Mouse (Mus musculus) MEL (cell line): ENCODE data around the gene Kdm6b. TPM values are rescaled to one million over a fixed set of nuclear protein-coding genes. Genes with fewer than 3 reads are reported as not detected.
A peak's percentile ranks its signal among the peaks of the same experiment; 100 is the strongest.

Source experiments
- DNase-seq: peaks from one replicate; pipeline ENCODE4 v3.0.0; 2011; ENCODE audit warnings: low read depth, low spot score
- H3K27ac ChIP-seq: 2 replicates; pipeline ENCODE4 v1.5.1; 2012; ENCODE audit warnings: low read depth, mild to moderate bottlenecking, control low read depth, low read length, moderate library complexity; ENCODE audit not compliant: control insufficient read depth
- H3K27me3 ChIP-seq, 2 experiments: fragments of 150-350 bp in 1 of 2; sonication (generic) in 1 of 2; 2 replicates each; pipeline ENCODE4 v1.6.1; 2012; ENCODE audit warnings: low read length in 2 of 2, mild to moderate bottlenecking in 2 of 2, improper control_type of control experiment in 1 of 2, moderate library complexity in 1 of 2; ENCODE audit not compliant: insufficient read depth in 2 of 2, control insufficient read depth in 1 of 2
- H3K36me3 ChIP-seq, 2 experiments: 2 replicates each; pipeline ENCODE4 v1.6.1; 2012 to 2014; ENCODE audit warnings: low read length in 2 of 2, improper control_type of control experiment in 1 of 2, inconsistent platforms in 1 of 2, mild to moderate bottlenecking in 1 of 2; ENCODE audit not compliant: insufficient read depth in 2 of 2, control insufficient read depth in 1 of 2
- H3K4me1 ChIP-seq, 2 experiments: fragments of 150-350 bp in 1 of 2; sonication (generic) in 1 of 2; 2 replicates each; pipeline ENCODE4 v1.6.1; 2012; ENCODE audit warnings: low read length in 2 of 2, improper control_type of control experiment in 1 of 2, mild to moderate bottlenecking in 1 of 2; ENCODE audit not compliant: insufficient read depth in 2 of 2, control insufficient read depth in 1 of 2
- H3K4me3 ChIP-seq, 2 experiments: fragments of 150-350 bp in 1 of 2; sonication (generic) in 1 of 2; 2 replicates each; pipeline ENCODE4 v1.5.1; 2012; ENCODE audit warnings: low read depth in 2 of 2, low read length in 2 of 2, mild to moderate bottlenecking in 2 of 2, moderate library complexity in 2 of 2, control low read depth in 1 of 2, improper control_type of control experiment in 1 of 2; ENCODE audit not compliant: control insufficient read depth in 1 of 2, insufficient read depth in 1 of 2
- H3K79me2 ChIP-seq: 2 replicates; pipeline ENCODE4 v1.6.1; 2012; ENCODE audit warnings: mild to moderate bottlenecking, low read length, moderate library complexity; ENCODE audit not compliant: control insufficient read depth, poor library complexity, insufficient read depth
- H3K9ac ChIP-seq: 2 replicates; pipeline ENCODE4 v1.6.1; 2012; ENCODE audit warnings: low read depth, mild to moderate bottlenecking, control low read depth, low read length, moderate library complexity; ENCODE audit not compliant: control insufficient read depth, poor library complexity, severe bottlenecking
- H3K9me3 ChIP-seq: fragments of 150-350 bp; sonication (generic); replicated peaks from 2 replicates; pipeline ENCODE4 v1.6.1; 2012; ENCODE audit warnings: mild to moderate bottlenecking, low read length, improper control_type of control experiment, moderate library complexity; ENCODE audit not compliant: insufficient read depth
- BHLHE40 ChIP-seq: IDR thresholded peaks from 2 replicates; pipeline ENCODE4 v1.6.1; 2012; ENCODE audit warnings: low read depth, mild to moderate bottlenecking, inconsistent platforms, low read length, improper control_type of control experiment, borderline replicate concordance
- CHD1 ChIP-seq: IDR thresholded peaks from 2 replicates; pipeline ENCODE4 v1.6.1; 2012; ENCODE audit warnings: low read depth, mild to moderate bottlenecking, inconsistent platforms, low read length, improper control_type of control experiment
- CHD2 ChIP-seq: IDR thresholded peaks from 2 replicates; pipeline ENCODE4 v1.6.1; 2011; ENCODE audit warnings: low read length, improper control_type of control experiment
- CTCF ChIP-seq, 3 experiments: IDR thresholded peaks in 2 of 3; conservative IDR thresholded peaks in 1 of 3; 2 replicates each; pipeline ENCODE4 v1.5.1; 2011 to 2012; ENCODE audit warnings: low read length in 3 of 3, low read depth in 2 of 3, mild to moderate bottlenecking in 2 of 3, improper control_type of control experiment in 1 of 3, inconsistent platforms in 1 of 3, mixed read lengths in 1 of 3, moderate library complexity in 1 of 3; ENCODE audit not compliant: control insufficient read depth in 1 of 3, insufficient read depth in 1 of 3, poor library complexity in 1 of 3, severe bottlenecking in 1 of 3
- E2F4 ChIP-seq: IDR thresholded peaks from 2 replicates; pipeline ENCODE4 v1.6.1; 2011; ENCODE audit warnings: low read depth, low read length, improper control_type of control experiment, borderline replicate concordance
- ELF1 ChIP-seq: IDR thresholded peaks from 2 replicates; pipeline ENCODE4 v1.6.1; 2014; ENCODE audit warnings: low read depth, mild to moderate bottlenecking, inconsistent platforms, low read length, improper control_type of control experiment, moderate library complexity
- EP300 ChIP-seq, 2 experiments: IDR thresholded peaks; 2 replicates each; pipeline ENCODE4 v1.6.1; 2011; ENCODE audit warnings: improper control_type of control experiment in 2 of 2, low read length in 2 of 2, low read depth in 1 of 2, mild to moderate bottlenecking in 1 of 2
- ETS1 ChIP-seq: IDR thresholded peaks from 2 replicates; pipeline ENCODE4 v1.6.1; 2012; ENCODE audit warnings: low read depth, mild to moderate bottlenecking, inconsistent platforms, low read length, improper control_type of control experiment, moderate library complexity
- GABPA ChIP-seq: IDR thresholded peaks from 2 replicates; pipeline ENCODE4 v1.6.1; 2012; ENCODE audit warnings: low read depth, mild to moderate bottlenecking, inconsistent platforms, low read length, improper control_type of control experiment, moderate library complexity
- GATA1 ChIP-seq: IDR thresholded peaks from 2 replicates; pipeline ENCODE4 v1.6.1; 2011; ENCODE audit warnings: low read depth, low read length, improper control_type of control experiment
- HCFC1 ChIP-seq: IDR thresholded peaks from 2 replicates; pipeline ENCODE4 v1.6.1; 2012; ENCODE audit warnings: low read depth, mild to moderate bottlenecking, inconsistent platforms, low read length, improper control_type of control experiment, moderate library complexity
- JUND ChIP-seq: IDR thresholded peaks from 2 replicates; pipeline ENCODE4 v1.6.1; 2011; ENCODE audit warnings: low read depth, mild to moderate bottlenecking, improper control_type of control experiment, low read length
- KAT2A ChIP-seq: conservative IDR thresholded peaks from 2 replicates; pipeline ENCODE4 v1.6.1; 2012; ENCODE audit warnings: low read depth, low read length, improper control_type of control experiment, inconsistent platforms
- MAFK ChIP-seq: IDR thresholded peaks from 2 replicates; pipeline ENCODE4 v1.6.1; 2011; ENCODE audit warnings: low read depth, mild to moderate bottlenecking, low read length, improper control_type of control experiment, borderline replicate concordance
- MAX ChIP-seq: IDR thresholded peaks from 2 replicates; pipeline ENCODE4 v1.6.1; 2011; ENCODE audit warnings: low read length, improper control_type of control experiment
- MAZ ChIP-seq: IDR thresholded peaks from 2 replicates; pipeline ENCODE4 v1.6.1; 2012; ENCODE audit warnings: low read depth, mild to moderate bottlenecking, inconsistent platforms, low read length, improper control_type of control experiment
- MXI1 ChIP-seq: IDR thresholded peaks from 2 replicates; pipeline ENCODE4 v1.6.1; 2011; ENCODE audit warnings: mild to moderate bottlenecking, low read depth, low read length, improper control_type of control experiment
- MYB ChIP-seq: IDR thresholded peaks from 2 replicates; pipeline ENCODE4 v1.6.1; 2011; ENCODE audit warnings: mild to moderate bottlenecking, low read depth, low read length, improper control_type of control experiment
- MYC ChIP-seq: IDR thresholded peaks from 2 replicates; pipeline ENCODE4 v1.6.1; 2011; ENCODE audit warnings: low read depth, mild to moderate bottlenecking, low read length, improper control_type of control experiment, moderate library complexity
- NELFE ChIP-seq: IDR thresholded peaks from 2 replicates; pipeline ENCODE4 v1.6.1; 2011; ENCODE audit warnings: low read depth, low read length, improper control_type of control experiment
- POLR2A ChIP-seq, 2 experiments: IDR thresholded peaks; 2 replicates each; pipeline ENCODE4 v1.6.1; 2011 to 2012; ENCODE audit warnings: low read length in 2 of 2, mild to moderate bottlenecking in 2 of 2, control low read depth in 1 of 2, improper control_type of control experiment in 1 of 2, low read depth in 1 of 2, moderate library complexity in 1 of 2; ENCODE audit not compliant: control insufficient read depth in 1 of 2, insufficient read depth in 1 of 2, poor library complexity in 1 of 2
- POLR2AphosphoS2 ChIP-seq: IDR thresholded peaks from 2 replicates; pipeline ENCODE4 v1.6.1; 2011; ENCODE audit warnings: low read length, improper control_type of control experiment
- RCOR1 ChIP-seq: IDR thresholded peaks from 2 replicates; pipeline ENCODE4 v1.6.1; 2012; ENCODE audit warnings: low read depth, mild to moderate bottlenecking, inconsistent platforms, low read length, improper control_type of control experiment
- SIN3A ChIP-seq: IDR thresholded peaks from 2 replicates; pipeline ENCODE4 v1.6.1; 2012; ENCODE audit warnings: low read length, improper control_type of control experiment, inconsistent platforms
- TBP ChIP-seq: IDR thresholded peaks from 2 replicates; pipeline ENCODE4 v1.8.0; 2011; ENCODE audit warnings: low read depth, low read length, improper control_type of control experiment
- TCF12 ChIP-seq: IDR thresholded peaks from 2 replicates; pipeline ENCODE4 v1.6.1; 2014; ENCODE audit warnings: low read depth, mild to moderate bottlenecking, inconsistent platforms, low read length, improper control_type of control experiment, moderate library complexity
- UBTF ChIP-seq: IDR thresholded peaks from 2 replicates; pipeline ENCODE4 v1.6.1; 2012; ENCODE audit warnings: low read depth, mild to moderate bottlenecking, inconsistent platforms, low read length, improper control_type of control experiment, moderate library complexity, borderline replicate concordance; ENCODE audit not compliant: insufficient read depth
- USF1 ChIP-seq: IDR thresholded peaks from 2 replicates; pipeline ENCODE4 v1.6.1; 2014; ENCODE audit warnings: low read depth, mild to moderate bottlenecking, inconsistent platforms, low read length, improper control_type of control experiment, moderate library complexity
- USF2 ChIP-seq, 2 experiments: IDR thresholded peaks; 2 replicates each; pipeline ENCODE4 v1.6.1; 2011 to 2012; ENCODE audit warnings: improper control_type of control experiment in 2 of 2, low read length in 2 of 2, borderline replicate concordance in 1 of 2, inconsistent platforms in 1 of 2, low read depth in 1 of 2, mild to moderate bottlenecking in 1 of 2; ENCODE audit not compliant: insufficient read depth in 1 of 2
- ZMIZ1 ChIP-seq: IDR thresholded peaks from 2 replicates; pipeline ENCODE4 v1.6.1; 2012; ENCODE audit warnings: low read depth, mild to moderate bottlenecking, inconsistent platforms, low read length, improper control_type of control experiment, moderate library complexity
- polyA plus RNA-seq, 2 experiments: library from polyadenylated mRNA; stranded (reverse) in 1 of 2; unstranded in 1 of 2; fragments of >175 nt in 1 of 2; fragments of >200 nt in 1 of 2; gene quantifications; 2 replicates each; pipeline versions ENCODE4 v1.2.1 to v1.2.4; 2012; ENCODE audit warnings: low replicate concordance in 2 of 2, low read depth in 1 of 2; ENCODE audit not compliant: insufficient read length in 2 of 2, insufficient read depth in 1 of 2, missing spikeins in 1 of 2
- total RNA-seq: library from RNA; depleted of rRNA; stranded (reverse); fragments of 300-350 nt; gene quantifications from 2 replicates; pipeline ENCODE4 v1.2.3, GENCODE M21; 2012

Gene Kdm6b
- total and polyA plus RNA-seq, 3 experiments, result 5.8 to 43.4 (median 25.0) TPM

GRCm38 (mm10) chr11:69418481-69419442 lies 5.3 kb upstream of the Kdm6b start (continued):
- TF ChIP-seq KAT2A (peak; percentile 51), CHD2 (peak; percentile 58; the same call in 1 of the 2 replicates)

- peak overlapping the region; percentile 79 for H3K9ac ChIP-seq
- H3K4me1 ChIP-seq, result peaks cover 13 to 45% of the 10 kb centered on the region in 2 experiments
- no peaks in the 10 kb centered on the region for H3K9me3 ChIP-seq
- H3K36me3 ChIP-seq, result peaks cover 0 to 24% of the 10 kb centered on the region in 2 experiments; a peak in 2 of 4 replicates
- peaks cover 0 to 1% of the 10 kb centered on the region in 2 experiments; a peak in 1 of 4 replicates for H3K27me3 ChIP-seq
- DNase-seq, result peak; percentile 96
- H3K4me3 ChIP-seq, result peak overlapping the region; percentile 61 to 90
- peaks cover 25% of the 10 kb centered on the region for H3K79me2 ChIP-seq
- H3K27ac ChIP-seq, result peak overlapping the region; percentile 92
- peak; percentile 97 for TF ChIP-seq ZMIZ1
- TF ChIP-seq CHD2, result peak; percentile 87
- peak; percentile 84 for TF ChIP-seq TBP
- TF ChIP-seq HCFC1, result peak; percentile 81
- TF ChIP-seq EP300 (IDR thresholded peaks at IDR 0.05; ENCODE audit: low read depth in 1 of 2, low read length in 2 of 2), result peak in 1 of 2 experiments; percentile 79; a peak in 2 of 4 replicates
- TF ChIP-seq USF1, result peak; percentile 90
- TF ChIP-seq RCOR1, result peak; percentile 60
- TF ChIP-seq GATA1, result peak; percentile 31; the same call in 1 of the 2 replicates
- TF ChIP-seq CTCF (IDR thresholded peaks at IDR 0.05 in 2 of 3, conservative IDR thresholded peaks at IDR 0.05 in 1 of 3; ENCODE audit: control insufficient read depth in 1 of 3, insufficient read depth in 1 of 3, low read depth in 2 of 3, low read length in 3 of 3, poor library complexity in 1 of 3, severe bottlenecking in 1 of 3), result 0 out of 6 replicates have a peak, but pooled peaks of 1 of the 3 experiments have one; percentile 1
- TF ChIP-seq MXI1, result peak; percentile 97
- peak; percentile 100 for TF ChIP-seq SIN3A
- TF ChIP-seq MAX, result peak; percentile 94
- TF ChIP-seq USF2 (IDR thresholded peaks at IDR 0.05; ENCODE audit: borderline replicate concordance in 1 of 2, insufficient read depth in 1 of 2, low read depth in 1 of 2, low read length in 2 of 2), result no peak
- peak; percentile 87; the same call in 1 of the 2 replicates for TF ChIP-seq CHD1
- no peak for TF ChIP-seq E2F4
- TF ChIP-seq MAZ, result peak; percentile 99
- TF ChIP-seq MAFK, result no peak
- 0 out of 2 replicates have a peak, but pooled peaks have one; percentile 10 for TF ChIP-seq JUND
- no peak for TF ChIP-seq MYB
- no peak for TF ChIP-seq UBTF
- TF ChIP-seq POLR2A (IDR thresholded peaks at IDR 0.05; ENCODE audit: control insufficient read depth in 1 of 2, insufficient read depth in 1 of 2, low read depth in 1 of 2, low read length in 2 of 2, poor library complexity in 1 of 2), result peak; percentile 65 to 83; a peak in 3 of 4 replicates
- peak; percentile 100 for TF ChIP-seq BHLHE40
- peak; percentile 94 for TF ChIP-seq ETS1
- TF ChIP-seq TCF12, result peak; percentile 65
- peak; percentile 44; the same call in 1 of the 2 replicates for TF ChIP-seq POLR2AphosphoS2
- peak; percentile 61; the same call in 1 of the 2 replicates for TF ChIP-seq NELFE
- no peak for TF ChIP-seq GABPA
- peak; percentile 88 for TF ChIP-seq MYC
- TF ChIP-seq ELF1, result peak; percentile 38; the same call in 1 of the 2 replicates
Observed at GRCm38 (mm10) chr11:69417449-69418384, 4.2 kb upstream of the Kdm6b start.
